Mouse (Mus musculus): ENCODE data around the gene Cul3.

DNA sequence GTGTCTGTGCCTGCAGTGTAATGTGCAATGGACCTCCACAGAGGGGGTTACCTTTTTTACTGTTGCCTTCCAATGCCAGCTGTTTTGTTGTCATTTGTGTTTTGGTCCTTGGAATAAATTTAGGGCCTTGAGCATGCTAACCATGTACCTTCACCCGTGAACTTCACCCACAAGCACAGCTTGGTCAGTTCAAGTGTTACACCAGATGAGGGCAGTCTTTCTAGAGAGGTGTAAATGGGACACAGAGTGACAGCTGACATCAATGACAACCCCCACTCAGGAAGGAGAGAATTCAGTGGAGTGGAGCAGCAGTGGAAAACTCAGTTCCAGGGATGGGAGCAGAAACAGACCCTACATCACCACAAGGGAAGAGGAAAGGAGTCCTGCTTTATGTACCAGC, 109.7 kb downstream of the Cul3 start:
- TF ChIP-seq CTCF (IDR thresholded peaks at IDR 0.05; ENCODE audit: low read depth) (0 out of 2 replicates have a peak, but pooled peaks have one; percentile 12), EP300 (IDR thresholded peaks at IDR 0.05; ENCODE audit: low read depth) (no peak)
